Mouse (Mus musculus): ENCODE results near the gene Gm45837. TPM values are rescaled to one million over a fixed set of nuclear protein-coding genes. Genes with fewer than 3 reads are reported as not detected.

Gene Gm45837
- total RNA-seq, 2 experiments from 2014 or later, result 4.7 TPM; not detected in 1

DNA sequence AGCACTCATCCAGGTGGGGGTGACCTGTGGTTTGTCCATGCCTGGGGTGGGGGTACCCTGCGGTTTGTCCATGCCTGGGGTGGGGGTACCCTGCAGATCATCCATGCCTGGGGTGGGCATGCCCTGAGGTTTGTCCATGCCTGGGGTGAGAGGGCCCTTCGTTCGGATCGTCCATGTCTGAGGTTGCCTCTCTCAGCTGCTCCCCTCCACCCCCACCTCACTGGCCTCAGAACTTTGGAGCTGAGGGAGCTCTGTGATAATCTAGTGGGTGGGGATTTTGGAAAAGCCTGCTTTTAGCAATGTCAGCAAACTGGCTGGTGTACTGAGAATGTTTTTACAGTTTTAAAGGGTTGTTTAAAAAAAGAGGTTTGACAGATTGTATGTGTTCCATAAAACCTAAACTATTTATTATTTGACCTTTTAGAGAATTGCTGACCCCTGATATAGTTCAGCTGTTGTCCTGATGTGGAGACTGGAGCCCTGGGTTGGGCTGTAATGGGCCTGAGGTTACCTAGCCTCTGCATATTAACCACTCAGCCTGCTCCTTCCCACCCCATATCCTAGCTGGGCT lies 18.7 kb upstream of the Gm45837 start:
- DNase-seq, result no peak

- DNase-seq, result no peak
These were observed 17.7 kb upstream of the Gm45837 start for GRCm38 (mm10) chr7:101393015-101393414.

DNA sequence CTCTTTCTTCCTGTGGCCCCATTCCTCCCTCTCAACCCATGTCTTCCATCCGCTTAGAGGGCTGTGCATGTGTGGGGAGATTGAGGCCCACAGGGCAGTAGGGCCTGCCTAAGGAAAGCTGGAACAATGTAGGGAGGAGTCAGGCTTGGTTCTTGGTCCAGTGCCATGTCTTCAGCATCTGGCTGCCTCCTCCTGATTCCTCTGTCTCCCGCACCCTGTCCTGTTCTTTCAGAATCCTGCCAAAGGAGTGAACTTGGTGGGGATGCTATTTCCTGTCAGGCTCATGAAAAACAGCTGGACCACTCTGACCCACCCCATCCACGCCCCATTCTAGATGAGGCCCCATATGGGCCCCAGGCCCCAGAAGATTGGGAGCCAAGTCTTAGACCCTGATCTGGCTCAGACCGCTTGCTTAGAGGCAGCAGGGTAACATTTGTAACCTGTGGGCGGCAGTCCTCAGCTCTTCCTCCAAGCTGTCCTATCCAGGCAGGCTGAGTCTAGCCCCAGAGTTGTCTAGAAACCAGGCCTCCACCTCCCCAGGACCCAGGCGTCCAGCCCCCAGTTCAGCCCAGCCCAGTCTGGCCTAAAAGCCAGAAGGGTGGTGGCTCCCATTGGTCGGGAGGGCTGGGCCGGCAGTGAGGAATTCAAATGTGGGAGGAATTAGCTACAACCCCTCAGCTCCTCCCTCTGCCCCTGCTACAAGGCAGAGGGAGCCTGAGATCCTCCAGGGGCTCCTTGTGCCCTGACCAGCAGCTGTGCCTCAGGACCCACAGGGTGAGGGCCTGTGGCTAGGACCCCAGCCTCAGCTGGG lies 16.8 kb upstream of the Gm45837 start:
- peak; percentile 59 for DNase-seq

GRCm38 (mm10) chr7:101394569-101394968 lies 16.1 kb upstream of the Gm45837 start:
- DNase-seq, result no peak

GRCm38 (mm10) chr7:101395471-101395870 lies 15.2 kb upstream of the Gm45837 start:
- no peak for DNase-seq

GRCm38 (mm10) chr7:101397175-101397574 lies 13.5 kb upstream of the Gm45837 start:
- DNase-seq, result no peak

GRCm38 (mm10) chr7:101401510-101401909 lies 9.2 kb upstream of the Gm45837 start:
- DNase-seq, result no peak

GRCm38 (mm10) chr7:101403831-101404230 lies 6.9 kb upstream of the Gm45837 start:
- DNase-seq, result no peak

DNA sequence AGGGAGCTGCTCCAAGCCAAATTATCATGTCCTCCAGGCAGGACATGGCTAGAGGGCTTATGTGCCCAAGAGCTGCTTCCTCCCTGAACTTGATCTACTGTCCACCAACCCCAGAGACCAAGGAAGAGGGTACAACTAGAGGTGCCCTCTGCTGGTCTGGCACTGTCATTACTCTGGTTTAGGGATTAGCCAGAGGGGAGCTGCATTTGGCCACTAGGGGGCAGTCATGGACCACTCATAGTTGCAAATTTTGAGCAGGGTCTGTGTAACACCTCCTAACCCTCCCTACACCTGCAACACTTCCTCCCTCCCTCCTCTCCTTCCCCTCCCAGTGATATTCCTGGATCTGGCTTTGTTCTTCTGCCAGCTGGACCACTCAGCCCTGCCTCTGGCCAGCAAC lies 2.1 kb downstream of the Gm45837 start:
- DNase-seq, result peak; percentile 90

DNA sequence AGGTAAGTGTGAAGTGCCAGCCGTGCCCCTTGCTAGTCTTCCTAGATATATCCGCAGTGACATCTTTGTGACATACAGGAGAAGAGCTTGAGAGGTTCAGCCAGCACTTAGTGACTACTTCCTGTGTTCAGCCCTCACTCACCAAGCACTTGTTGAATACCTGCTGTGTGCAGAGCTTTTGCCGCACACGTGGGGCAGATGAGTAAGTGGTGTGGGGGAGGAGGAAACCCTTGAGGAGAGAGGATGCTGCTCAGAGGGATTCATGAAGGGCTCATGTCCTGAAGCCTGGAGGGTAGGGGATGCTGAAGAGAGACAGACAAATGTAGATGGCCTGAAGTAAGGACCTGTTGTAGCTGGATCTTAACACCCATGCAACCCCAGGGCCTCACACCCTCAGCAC lies 3.5 kb downstream of the Gm45837 start:
- DNase-seq, result no peak

DNA sequence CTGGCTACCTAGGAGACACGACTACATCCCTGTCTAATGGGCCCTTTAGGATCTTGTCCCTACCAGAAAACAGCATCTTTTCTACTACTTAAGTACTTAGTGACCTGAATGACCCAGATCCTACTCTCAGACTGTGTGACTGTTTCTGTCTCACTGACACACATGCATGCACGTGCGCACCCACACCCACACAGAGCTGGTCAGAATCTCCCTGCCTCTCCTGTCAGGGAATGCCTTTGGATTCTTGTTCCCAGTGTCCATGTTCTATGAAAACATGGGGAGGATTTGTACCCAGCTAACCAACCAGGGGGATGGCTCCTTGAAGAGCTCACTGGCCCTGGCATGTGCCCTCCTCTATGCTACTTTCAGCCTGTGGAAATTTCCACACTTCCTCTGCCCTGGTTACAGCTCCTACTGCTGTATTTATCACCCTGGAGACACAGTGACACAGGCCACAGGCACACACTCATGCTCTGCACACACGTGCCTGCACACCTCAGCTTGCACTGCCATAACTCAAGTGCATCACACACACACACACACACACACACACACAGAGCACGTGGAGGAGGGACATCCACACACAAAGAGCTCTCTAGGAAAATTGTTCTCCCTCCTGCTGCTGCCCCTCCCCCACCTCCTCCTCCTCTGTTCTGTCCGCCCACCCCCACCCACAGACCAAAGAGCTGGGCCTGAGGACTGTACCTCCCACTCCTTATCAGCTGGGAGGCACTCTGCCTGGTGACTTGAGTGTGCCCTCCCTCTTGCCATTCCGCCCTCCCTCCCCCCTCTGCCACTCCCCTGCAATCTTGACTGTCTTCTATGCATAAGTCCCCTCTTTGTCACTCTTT lies 4.2 kb downstream of the Gm45837 start:
- no peak for DNase-seq

GRCm38 (mm10) chr7:101415512-101416100 lies 4.9 kb downstream of the Gm45837 start:
- no peak for DNase-seq

DNA sequence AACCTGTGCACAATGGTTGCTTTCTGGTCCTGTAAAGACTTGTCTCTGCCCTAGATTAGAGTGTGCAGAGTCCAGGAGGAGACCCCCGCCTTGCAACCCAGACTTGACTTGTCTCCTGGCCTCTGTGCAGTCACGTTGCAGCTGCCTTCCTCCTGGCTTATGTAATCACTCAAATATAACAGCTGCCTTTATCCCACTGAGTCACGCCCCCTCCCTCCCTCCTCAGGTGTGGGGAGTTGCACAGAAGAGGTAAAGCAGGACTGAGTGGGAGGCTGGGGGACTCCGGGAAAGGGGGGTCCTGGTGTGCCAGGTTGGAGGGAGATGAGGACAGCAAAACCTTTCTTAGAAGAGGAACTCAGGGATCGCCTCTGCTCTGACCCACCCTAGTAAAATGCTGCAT lies 5.7 kb downstream of the Gm45837 start:
- DNase-seq, result no peak

DNA sequence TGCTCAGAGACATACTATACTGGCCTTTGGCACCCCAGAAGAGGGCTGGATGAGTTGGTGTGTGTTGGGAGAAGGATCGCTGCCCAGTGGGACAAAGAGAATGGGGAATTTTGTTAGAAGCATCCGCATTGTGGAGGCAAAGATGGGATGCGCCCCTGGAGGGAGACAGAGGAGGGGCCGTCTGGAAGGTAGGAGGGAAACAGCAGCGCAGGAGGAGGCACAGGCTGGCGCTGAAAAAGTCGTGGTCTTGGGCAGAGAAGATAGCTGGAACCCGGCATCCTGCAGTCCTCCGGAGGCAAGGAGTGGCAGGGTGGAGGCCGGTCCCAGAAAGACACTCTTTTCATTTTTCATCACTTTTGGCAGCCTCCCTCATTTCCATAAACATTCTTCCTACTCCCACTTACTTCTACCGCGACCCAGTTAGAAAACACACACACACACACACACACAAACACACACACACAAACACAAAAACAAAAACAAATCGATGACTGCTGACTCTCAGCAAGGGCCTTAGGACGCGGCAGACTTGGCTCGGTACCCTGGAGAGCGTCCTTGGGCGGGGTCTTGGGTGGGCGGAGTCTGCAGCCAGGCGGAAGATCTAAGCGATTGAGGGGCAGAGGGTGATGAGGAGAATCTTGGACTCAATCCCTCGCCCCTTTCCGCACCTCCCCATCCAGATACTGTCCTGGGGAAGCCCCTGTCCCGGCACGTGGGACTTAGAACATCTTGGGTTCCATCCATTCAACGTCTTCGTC lies 8.5 kb downstream of the Gm45837 start:
- DNase-seq, result no peak

DNA sequence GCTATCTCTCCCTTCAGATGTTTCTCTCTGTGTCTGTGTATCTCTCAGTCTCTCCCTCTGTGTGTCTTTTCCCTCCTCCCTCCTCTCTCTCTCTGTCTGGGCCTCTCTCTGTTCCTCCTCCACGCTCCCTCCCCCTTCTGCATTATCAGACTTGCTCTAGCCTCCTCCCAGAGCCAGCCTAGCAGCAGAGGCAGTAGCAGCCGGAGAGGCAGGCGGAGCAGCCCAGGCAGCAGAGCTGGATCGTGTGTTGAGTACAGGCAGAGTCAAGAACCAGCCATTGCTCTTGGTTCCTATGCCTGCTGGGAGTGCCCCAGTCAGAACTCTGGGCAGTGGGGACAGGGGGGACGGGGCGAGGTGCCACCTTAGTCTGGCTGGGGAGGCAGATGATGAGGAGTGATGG lies 10.8 kb downstream of the Gm45837 start, which contains the start of gene Pde2a:
Gene Pde2a (plus strand): TSS at position 163 of the 400 bp plus-strand sequence.
- DNase-seq, result no peak

DNA sequence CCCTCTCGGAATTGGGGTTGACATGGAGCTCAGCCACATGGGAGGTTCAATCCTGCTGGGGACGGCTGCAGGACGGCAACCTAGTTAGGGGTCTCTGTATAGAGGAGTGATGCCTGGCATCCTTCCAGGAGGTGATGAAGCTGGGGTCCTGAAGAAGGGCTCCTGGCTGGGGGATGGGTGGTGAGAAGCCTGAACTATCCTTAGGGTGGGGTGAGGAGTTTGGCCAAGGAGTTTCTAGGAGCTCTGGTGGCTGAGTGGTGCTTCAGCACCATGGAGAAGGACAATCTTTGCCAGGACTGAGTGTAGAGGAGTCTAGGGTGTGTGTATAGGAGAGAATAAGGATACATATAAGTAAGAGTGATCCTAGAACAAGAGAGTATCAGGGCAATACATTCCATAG lies 11.4 kb downstream of the Gm45837 start:
- DNase-seq, result no peak

DNA sequence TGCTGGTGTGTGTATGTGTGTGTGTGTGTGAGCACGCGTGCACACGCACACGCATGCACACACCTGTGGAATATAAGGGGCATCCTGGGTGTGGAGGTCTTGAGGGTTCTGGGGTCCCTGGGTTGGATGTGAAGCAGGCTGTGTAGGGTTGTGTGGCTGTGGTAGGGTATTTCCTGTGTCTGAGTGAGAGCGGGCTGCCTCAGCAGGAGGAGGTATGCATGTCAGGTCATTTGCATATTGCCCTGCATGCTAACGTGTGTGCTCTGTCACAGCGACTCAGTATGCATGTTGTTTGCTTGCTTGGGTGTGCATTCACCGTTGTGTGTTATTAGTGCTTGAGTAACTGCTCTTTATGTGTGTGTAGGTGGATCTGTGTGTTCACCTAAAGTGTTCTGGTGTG lies 12.0 kb downstream of the Gm45837 start:
- no peak for DNase-seq

- DNase-seq, result no peak
These were observed 13.3 kb downstream of the Gm45837 start for GRCm38 (mm10) chr7:101423970-101424369.

GRCm38 (mm10) chr7:101426692-101427091 lies 16.0 kb downstream of the Gm45837 start:
- no peak for DNase-seq

DNA sequence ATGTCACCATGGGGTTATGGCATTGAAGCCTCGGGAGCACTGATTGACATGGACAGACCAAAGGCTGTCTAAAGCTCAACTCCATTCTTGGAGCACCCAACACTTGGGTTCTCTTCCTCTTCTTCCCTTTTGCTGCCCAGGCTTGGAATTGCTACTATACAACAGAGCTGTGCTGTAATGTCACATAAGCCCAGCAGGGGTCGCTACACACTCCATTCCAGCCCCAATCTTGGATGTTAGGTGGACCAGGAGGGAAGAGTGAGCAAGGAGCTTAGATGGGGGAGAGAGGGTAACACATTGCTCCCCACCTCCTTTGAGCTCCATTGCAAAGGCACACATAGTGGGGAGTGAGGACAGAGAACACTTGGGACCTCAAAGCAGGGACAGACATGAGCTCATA lies 17.1 kb downstream of the Gm45837 start:
- peak; percentile 44 for DNase-seq

DNA sequence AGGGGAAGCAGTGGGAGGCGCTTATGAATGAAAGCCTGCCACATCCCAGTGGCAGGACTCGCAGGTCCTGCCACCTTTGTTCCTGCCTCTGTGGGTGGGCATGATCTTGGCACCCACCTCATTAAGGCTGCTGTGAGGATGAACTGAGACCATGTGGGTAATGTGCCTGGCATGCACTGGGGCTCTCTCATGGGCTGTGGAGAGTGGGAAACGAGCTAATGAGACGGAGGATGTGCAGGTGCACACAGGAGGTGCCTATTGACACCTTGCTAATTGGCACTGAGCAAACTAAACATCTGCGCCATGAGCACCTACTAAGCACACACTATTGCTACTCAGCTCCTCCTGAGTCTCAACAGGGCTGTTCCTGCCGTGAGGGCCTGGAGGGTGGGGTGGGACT lies 24.4 kb downstream of the Gm45837 start:
- DNase-seq, result no peak

- DNase-seq, result no peak
These were observed 27.2 kb downstream of the Gm45837 start for GRCm38 (mm10) chr7:101437876-101438275.
